Mouse (Mus musculus): ENCODE measurements around the gene Dnmt3a. TPM values are rescaled to one million over a fixed set of nuclear protein-coding genes. Genes with fewer than 3 reads are reported as not detected.

The Dnmt3a gene
- polyA plus RNA-seq, 1 experiment: 41.5 TPM

DNA sequence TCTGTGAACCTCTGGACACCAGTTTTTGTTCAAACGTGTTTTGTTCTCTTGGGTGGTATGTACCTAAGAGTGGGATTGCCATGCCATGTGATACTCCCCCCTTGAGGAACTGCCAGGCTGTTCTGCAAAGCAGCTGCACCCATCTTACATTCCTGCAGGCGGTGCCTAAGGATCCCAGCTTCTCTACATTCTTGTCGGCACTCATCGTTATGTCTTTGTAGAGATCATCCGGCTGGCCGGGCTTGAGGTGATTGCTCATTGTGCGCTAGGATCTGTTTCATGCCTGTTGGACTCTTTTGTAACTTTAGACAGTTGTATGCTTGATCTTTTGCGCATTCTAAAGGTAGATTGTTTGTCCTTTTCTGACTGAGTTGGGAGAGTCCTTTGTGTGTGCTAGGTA, 38.4 kb upstream of the Dnmt3a start:
- Histone ChIP-seq H3K4me1 (ENCODE audit: control insufficient read depth, insufficient read depth, low read length) (no peaks in the 10 kb centered on the region), H3K4me3 (replicated peaks; ENCODE audit: control insufficient read depth, low read depth, low read length) (no peak overlapping the region), H3K27ac (ENCODE audit: control insufficient read depth, insufficient read depth, low read depth, low read length, poor library complexity) (no peak overlapping the region)
- TF ChIP-seq CTCF (IDR thresholded peaks at IDR 0.05; ENCODE audit: control insufficient read depth, insufficient read depth, low read length) (no peak), POLR2A (IDR thresholded peaks at IDR 0.05; ENCODE audit: borderline replicate concordance, control insufficient read depth, low read depth, low read length) (no peak)
- 88% methylated on average over 8 of the region's 8 CpGs for WGBS

DNA sequence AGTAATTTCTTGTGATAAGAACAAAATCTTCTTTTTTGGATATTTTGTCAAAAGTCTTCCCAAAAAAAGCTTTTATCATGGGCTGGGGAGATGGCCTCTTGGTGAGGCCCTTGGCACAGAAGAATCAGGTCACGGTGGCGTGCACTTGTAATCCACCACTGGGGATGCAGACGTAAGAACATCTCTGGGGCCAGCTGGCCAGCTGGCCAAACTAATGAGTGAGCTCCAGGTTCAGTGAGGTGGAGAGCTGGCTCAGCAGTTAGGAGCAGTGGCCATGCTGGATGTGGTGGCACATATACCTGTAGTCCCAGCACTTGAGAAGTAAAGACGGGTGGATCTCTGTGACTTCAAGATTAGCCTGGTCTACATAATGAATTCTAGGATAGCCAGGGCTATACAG, 37.4 kb upstream of the Dnmt3a start:
- TF ChIP-seq POLR2A (IDR thresholded peaks at IDR 0.05; ENCODE audit: borderline replicate concordance, control insufficient read depth, low read depth, low read length): no peak
- TF ChIP-seq CTCF (IDR thresholded peaks at IDR 0.05; ENCODE audit: control insufficient read depth, insufficient read depth, low read length): no peak
- H3K4me1 ChIP-seq (ENCODE audit: control insufficient read depth, insufficient read depth, low read length): no peaks in the 10 kb centered on the region
- 91% methylated on average over 4 of the region's 4 CpGs for WGBS
- H3K27ac ChIP-seq (ENCODE audit: control insufficient read depth, insufficient read depth, low read depth, low read length, poor library complexity): no peak overlapping the region
- H3K4me3 ChIP-seq (replicated peaks; ENCODE audit: control insufficient read depth, low read depth, low read length): no peak overlapping the region

DNA sequence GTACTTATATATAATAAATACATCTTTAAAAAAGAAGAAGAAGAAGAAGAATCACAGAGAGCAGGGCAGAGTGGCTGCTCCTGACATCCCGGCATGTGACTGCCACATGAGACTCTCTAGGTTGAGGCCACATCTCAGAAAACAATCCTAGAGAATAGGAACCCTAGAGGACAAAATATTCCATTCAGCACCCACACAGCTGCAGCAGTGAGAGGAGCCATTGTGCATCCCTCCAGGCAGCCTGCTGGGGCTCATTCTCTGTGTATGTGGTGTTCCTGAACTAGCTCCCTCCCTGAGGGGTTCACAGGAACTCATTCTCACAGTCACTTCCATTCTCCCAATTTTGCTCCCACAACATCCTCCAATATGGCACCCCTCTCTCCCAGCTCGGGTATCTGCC, 35.3 kb upstream of the Dnmt3a start:
- Histone ChIP-seq H3K4me1 (ENCODE audit: control insufficient read depth, insufficient read depth, low read length) (peaks cover 4% of the 10 kb centered on the region), H3K4me3 (replicated peaks; ENCODE audit: control insufficient read depth, low read depth, low read length) (no peak overlapping the region), H3K27ac (ENCODE audit: control insufficient read depth, insufficient read depth, low read depth, low read length, poor library complexity) (peak overlapping the region; percentile 1; the same call in 1 of the 2 replicates)
- TF ChIP-seq CTCF (IDR thresholded peaks at IDR 0.05; ENCODE audit: control insufficient read depth, insufficient read depth, low read length): no peak
- no peak for TF ChIP-seq POLR2A (IDR thresholded peaks at IDR 0.05; ENCODE audit: borderline replicate concordance, control insufficient read depth, low read depth, low read length)
- WGBS: 79% methylated on average over 2 of the region's 2 CpGs

DNA sequence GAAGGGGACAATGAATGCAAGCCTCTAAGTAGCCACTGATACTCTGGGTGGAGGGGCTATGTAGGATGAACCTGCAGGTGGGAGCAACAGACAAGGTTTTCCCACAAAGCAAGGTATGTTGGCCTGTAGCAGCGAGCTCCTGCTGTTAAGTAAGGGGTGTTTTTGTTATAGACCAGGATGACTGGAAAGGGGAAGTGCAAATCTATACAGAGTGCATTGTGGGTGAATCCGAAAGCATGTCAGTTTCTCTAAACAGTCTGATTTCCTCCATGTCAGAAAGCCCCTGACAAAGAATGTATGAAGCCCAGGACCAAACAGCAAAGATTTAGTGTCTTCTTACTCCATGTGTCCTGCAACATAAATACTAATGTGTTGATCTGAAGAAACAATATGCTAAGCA, 34.7 kb upstream of the Dnmt3a start:
- 43% methylated on average over 2 of the region's 2 CpGs for WGBS
- TF ChIP-seq CTCF (IDR thresholded peaks at IDR 0.05; ENCODE audit: control insufficient read depth, insufficient read depth, low read length) (no peak), POLR2A (IDR thresholded peaks at IDR 0.05; ENCODE audit: borderline replicate concordance, control insufficient read depth, low read depth, low read length) (no peak)
- H3K4me3 ChIP-seq (replicated peaks; ENCODE audit: control insufficient read depth, low read depth, low read length): no peak overlapping the region
- H3K4me1 ChIP-seq (ENCODE audit: control insufficient read depth, insufficient read depth, low read length): peaks cover 9% of the 10 kb centered on the region
- H3K27ac ChIP-seq (ENCODE audit: control insufficient read depth, insufficient read depth, low read depth, low read length, poor library complexity): peak overlapping the region; percentile 1; the same call in 1 of the 2 replicates

DNA sequence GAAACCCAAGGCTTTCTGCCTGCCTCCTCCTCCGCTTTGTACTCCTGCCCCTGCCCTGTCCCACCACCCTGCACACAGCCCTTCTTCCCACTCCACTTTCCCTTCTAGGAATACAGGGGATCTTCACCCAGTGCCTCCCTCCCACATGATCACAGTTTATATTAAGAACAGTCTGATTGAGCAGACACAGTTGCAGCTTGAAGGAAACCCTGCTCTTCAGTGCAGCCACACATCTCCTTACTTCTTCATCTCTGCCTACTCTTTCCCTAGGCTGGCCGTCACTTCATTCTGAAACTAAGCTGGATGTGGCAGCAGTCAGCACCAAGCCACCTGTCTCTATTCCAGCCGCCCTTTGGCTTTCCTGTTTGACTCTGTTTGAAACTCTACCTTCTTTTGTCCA, 32.2 kb upstream of the Dnmt3a start:
- peaks cover 11% of the 10 kb centered on the region for H3K4me1 ChIP-seq (ENCODE audit: control insufficient read depth, insufficient read depth, low read length)
- H3K27ac ChIP-seq (ENCODE audit: control insufficient read depth, insufficient read depth, low read depth, low read length, poor library complexity): no peak overlapping the region
- TF ChIP-seq POLR2A (IDR thresholded peaks at IDR 0.05; ENCODE audit: borderline replicate concordance, control insufficient read depth, low read depth, low read length): no peak
- 80% methylated on average over 3 of the region's 3 CpGs for WGBS
- no peak overlapping the region for H3K4me3 ChIP-seq (replicated peaks; ENCODE audit: control insufficient read depth, low read depth, low read length)

DNA sequence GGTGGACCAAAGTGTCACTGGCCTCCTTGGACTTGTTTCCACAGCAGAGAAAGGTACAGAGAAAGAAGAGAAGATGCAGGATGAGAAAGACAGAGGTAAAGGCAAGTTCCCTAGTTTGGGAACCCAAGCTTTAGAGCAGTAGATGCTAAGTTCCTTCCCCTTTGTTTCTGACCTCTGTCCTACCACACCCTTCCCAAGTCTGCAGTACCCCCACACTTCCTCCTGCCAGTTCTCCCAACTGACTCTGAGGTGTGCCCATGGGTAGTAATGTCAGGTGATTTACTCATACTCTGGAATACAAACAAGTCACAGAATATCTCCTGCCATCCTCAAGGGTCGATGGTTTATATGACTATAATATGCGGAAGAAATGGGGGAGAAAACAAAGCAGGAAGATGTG, 29.8 kb upstream of the Dnmt3a start:
- 51% methylated on average over 2 of the region's 2 CpGs for WGBS
- H3K27ac ChIP-seq (ENCODE audit: control insufficient read depth, insufficient read depth, low read depth, low read length, poor library complexity): peak overlapping the region; percentile 55
- H3K4me3 ChIP-seq (replicated peaks; ENCODE audit: control insufficient read depth, low read depth, low read length): no peak overlapping the region
- TF ChIP-seq CTCF (IDR thresholded peaks at IDR 0.05; ENCODE audit: control insufficient read depth, insufficient read depth, low read length): no peak
- TF ChIP-seq POLR2A (IDR thresholded peaks at IDR 0.05; ENCODE audit: borderline replicate concordance, control insufficient read depth, low read depth, low read length): no peak
- H3K4me1 ChIP-seq (ENCODE audit: control insufficient read depth, insufficient read depth, low read length): peaks cover 17% of the 10 kb centered on the region

DNA sequence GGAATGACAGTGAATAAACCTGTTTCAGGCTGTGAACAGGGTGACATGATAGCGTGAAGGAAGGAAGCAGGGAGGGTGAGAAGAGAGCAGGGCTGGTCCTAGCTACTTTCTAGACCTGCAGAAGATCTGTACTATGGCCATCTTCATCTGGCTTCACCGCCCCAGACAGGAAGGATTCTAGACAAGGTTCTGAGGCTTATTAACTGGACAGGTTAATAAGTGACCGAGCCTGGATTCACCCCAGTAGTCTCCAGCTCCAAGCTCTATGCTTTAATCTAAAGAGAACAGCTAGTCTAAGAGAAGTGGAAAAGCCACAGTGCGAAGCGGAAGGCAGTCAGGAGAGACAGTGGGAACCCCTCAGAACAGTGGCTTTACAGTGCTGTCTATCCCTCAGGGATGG, 28.1 kb upstream of the Dnmt3a start:
- WGBS: 87% methylated on average over 5 of the region's 5 CpGs
- H3K27ac ChIP-seq (ENCODE audit: control insufficient read depth, insufficient read depth, low read depth, low read length, poor library complexity): no peak overlapping the region

DNA sequence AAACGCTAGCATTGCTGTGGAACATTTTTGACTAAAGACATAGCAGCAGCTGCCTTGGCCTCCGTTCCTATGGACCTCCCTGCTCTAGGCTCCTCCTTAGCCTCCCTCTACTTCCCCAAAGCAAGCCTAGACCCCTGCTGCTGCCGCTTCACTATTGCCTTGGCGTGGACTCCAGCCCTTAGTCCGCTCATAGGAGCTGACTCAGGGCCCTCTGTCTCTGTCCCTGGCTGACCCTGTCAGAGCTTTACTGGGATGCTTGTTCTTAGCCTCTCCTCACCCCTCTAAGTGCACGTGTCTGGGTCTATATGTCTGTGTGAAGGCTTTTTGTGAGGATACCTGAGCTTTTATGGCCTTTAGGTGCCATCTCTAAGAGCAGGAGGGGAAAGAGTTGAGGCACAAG, 27.5 kb upstream of the Dnmt3a start:
- WGBS: 78% methylated on average over 6 of the region's 6 CpGs
- Histone ChIP-seq H3K4me3 (replicated peaks; ENCODE audit: control insufficient read depth, low read depth, low read length) (no peak overlapping the region), H3K27ac (ENCODE audit: control insufficient read depth, insufficient read depth, low read depth, low read length, poor library complexity) (no peak overlapping the region), H3K4me1 (ENCODE audit: control insufficient read depth, insufficient read depth, low read length) (peaks cover 20% of the 10 kb centered on the region)
- TF ChIP-seq CTCF (IDR thresholded peaks at IDR 0.05; ENCODE audit: control insufficient read depth, insufficient read depth, low read length) (no peak), POLR2A (IDR thresholded peaks at IDR 0.05; ENCODE audit: borderline replicate concordance, control insufficient read depth, low read depth, low read length) (no peak)

More for the DNA sequence above, 28.1 kb upstream of the Dnmt3a start:
- no peak overlapping the region for H3K4me3 ChIP-seq (replicated peaks; ENCODE audit: control insufficient read depth, low read depth, low read length)
- peaks cover 20% of the 10 kb centered on the region for H3K4me1 ChIP-seq (ENCODE audit: control insufficient read depth, insufficient read depth, low read length)
- no peak for TF ChIP-seq POLR2A (IDR thresholded peaks at IDR 0.05; ENCODE audit: borderline replicate concordance, control insufficient read depth, low read depth, low read length)
- TF ChIP-seq CTCF (IDR thresholded peaks at IDR 0.05; ENCODE audit: control insufficient read depth, insufficient read depth, low read length): no peak

DNA sequence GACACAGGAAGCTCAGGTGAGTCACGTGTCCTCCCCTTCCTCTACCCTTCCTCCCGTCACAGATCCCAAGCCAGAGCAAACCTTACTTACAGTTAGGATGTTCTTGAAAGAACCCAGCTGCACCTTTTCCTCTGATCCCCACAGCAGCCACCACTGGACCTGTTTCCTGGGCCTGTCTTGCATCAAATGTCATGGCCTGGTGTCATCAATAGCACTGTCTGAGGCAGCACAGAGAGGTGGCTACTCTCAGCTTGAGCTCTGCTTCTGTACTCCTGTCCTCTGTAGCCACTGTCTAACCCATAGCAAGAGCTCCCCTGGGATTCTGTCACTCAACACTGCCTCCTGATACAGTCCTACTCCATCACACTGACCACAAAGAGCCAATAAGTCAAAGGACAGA, 26.2 kb upstream of the Dnmt3a start:
- TF ChIP-seq POLR2A (IDR thresholded peaks at IDR 0.05; ENCODE audit: borderline replicate concordance, control insufficient read depth, low read depth, low read length): no peak
- TF ChIP-seq CTCF (IDR thresholded peaks at IDR 0.05; ENCODE audit: control insufficient read depth, insufficient read depth, low read length): no peak
- Histone ChIP-seq H3K4me3 (replicated peaks; ENCODE audit: control insufficient read depth, low read depth, low read length) (no peak overlapping the region), H3K27ac (ENCODE audit: control insufficient read depth, insufficient read depth, low read depth, low read length, poor library complexity) (no peak overlapping the region), H3K4me1 (ENCODE audit: control insufficient read depth, insufficient read depth, low read length) (peaks cover 16% of the 10 kb centered on the region)
- 57% methylated on average over 2 of the region's 2 CpGs for WGBS
